Mouse (Mus musculus) erythroblast, embryonic 14.5 days (primary cell): ENCODE measurements around the gene Lrrc7.

Experiments used
- GATA1 ChIP-seq: IDR thresholded peaks from 2 replicates; pipeline ENCODE4 v1.6.1; 2012; ENCODE audit warnings: low read length, inconsistent platforms, mixed read lengths
- TAL1 ChIP-seq: IDR thresholded peaks from 3 replicates; pipeline ENCODE4 v1.6.1; 2012; ENCODE audit warnings: low read length, inconsistent platforms, mixed read lengths

- no peak for TF ChIP-seq GATA1
- no peak for TF ChIP-seq TAL1
Observed at GRCm38 (mm10) chr3:158561256-158561986, 600 bp downstream of the Lrrc7 start.
